Mouse (Mus musculus): ENCODE measurements at regions not wholly inside any gene's neighbourhood (a gene's known extent, or its start where the extent isn't known, plus 50 kb on each side); places are given as distances from the start of the nearest gene placed in this dataset.
A peak's percentile ranks its signal among the peaks of the same experiment; 100 is the strongest.

DNA sequence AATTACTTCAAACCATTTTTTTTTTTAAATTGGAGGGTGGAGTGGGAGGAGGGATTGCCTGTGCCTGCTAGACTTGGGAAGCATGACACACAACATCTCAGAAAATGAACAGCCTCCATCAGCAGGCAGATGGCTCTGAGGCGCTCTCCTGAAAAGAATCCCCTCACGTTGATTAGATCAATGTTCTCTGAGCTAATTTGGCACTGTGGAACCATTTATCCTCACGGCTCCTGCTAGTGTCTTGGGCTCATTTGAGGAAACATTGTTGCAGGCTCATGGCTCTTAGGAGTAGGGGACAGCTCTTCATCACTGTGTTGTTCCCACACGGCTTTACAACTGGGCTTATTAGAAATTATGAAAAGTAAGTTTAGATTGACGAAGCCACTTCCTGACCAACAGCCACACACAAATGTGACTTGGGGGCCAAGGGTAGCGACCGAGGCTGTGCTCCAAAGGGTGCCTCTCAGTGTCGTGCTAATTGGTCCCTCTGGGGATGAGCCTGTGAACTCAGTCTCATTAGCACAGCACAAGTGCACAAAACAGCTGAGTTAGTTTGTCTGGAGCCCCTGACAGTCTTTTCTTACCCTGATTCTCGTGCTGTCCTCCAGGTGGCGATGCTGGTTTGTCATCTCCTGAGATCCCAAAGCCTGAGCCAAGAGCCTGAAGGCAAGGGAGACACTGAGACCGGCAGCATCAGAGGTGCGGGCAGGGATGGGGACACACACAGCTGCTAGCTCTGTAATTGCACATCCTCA lies 74.2 kb upstream of the Caprin1 start:
- no peak for ATAC-seq (replicated peaks; ENCODE audit: insufficient number of reproducible peaks, insufficient read depth, low FRiP score, low read depth)
- no peaks in the 10 kb centered on the region for H3K36me3 ChIP-seq
- H3K9ac ChIP-seq: no peak overlapping the region
- no peaks in the 10 kb centered on the region for H3K9me3 ChIP-seq (replicated peaks)
- H3K4me3 ChIP-seq: no peak overlapping the region
- no peak overlapping the region for H3K4me2 ChIP-seq
- 33% methylated on average over 12 of the region's 12 CpGs for WGBS
- H3K27me3 ChIP-seq: peaks cover 4% of the 10 kb centered on the region
- no peak overlapping the region for H3K27ac ChIP-seq
- no peaks in the 10 kb centered on the region for H3K4me1 ChIP-seq (replicated peaks)

DNA sequence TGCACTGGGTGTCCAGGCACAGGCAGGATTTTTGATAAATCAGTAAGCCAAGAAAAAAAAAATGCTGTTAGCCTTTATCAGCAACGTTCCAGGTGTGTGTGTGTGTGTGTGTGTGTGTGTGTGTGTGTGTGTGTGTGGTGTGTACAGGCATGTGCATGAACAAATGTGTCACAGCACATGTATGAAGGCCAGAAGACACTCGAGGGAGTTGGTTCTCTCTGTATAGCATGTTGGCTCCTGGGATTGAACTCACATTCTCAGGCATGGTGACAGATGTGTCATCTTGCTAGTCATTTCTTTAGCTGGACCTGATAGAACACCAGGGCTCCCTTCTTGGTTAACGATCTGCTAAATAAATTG lies 74.8 kb upstream of the Caprin1 start:
- 47% methylated on average over 3 of the region's 3 CpGs for WGBS
- H3K4me2 ChIP-seq: no peak overlapping the region
- no peaks in the 10 kb centered on the region for H3K4me1 ChIP-seq (replicated peaks)
- peaks cover 4% of the 10 kb centered on the region for H3K27me3 ChIP-seq
- ATAC-seq (replicated peaks; ENCODE audit: insufficient number of reproducible peaks, insufficient read depth, low FRiP score, low read depth): no peak
- no peaks in the 10 kb centered on the region for H3K9me3 ChIP-seq (replicated peaks)
- no peaks in the 10 kb centered on the region for H3K36me3 ChIP-seq
- H3K4me3 ChIP-seq: no peak overlapping the region
- H3K27ac ChIP-seq: no peak overlapping the region
- no peak overlapping the region for H3K9ac ChIP-seq

DNA sequence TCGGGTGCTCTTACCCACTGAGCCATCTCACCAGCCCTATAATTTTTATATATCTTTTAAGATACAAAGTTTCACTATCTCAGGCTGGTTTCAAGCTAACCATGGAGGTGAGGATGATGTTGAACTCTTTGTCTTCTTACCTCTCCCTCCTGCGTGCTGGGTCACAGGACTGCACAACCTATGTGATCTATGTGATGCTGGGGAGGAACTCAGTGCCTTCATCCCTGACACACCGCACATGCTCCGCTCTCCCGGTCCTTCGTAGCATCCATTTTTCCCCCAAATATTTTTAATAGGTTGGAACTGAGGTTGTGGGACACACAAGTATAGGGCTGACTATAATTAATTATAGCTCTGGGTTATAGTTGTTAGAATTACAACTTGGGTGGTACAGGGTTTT lies 75.9 kb upstream of the Caprin1 start:
- Histone ChIP-seq H3K4me1 (replicated peaks) (no peaks in the 10 kb centered on the region), H3K9ac (no peak overlapping the region), H3K27ac (no peak overlapping the region), H3K36me3 (no peaks in the 10 kb centered on the region), H3K4me3 (no peak overlapping the region), H3K27me3 (peaks cover 4% of the 10 kb centered on the region), H3K4me2 (no peak overlapping the region), H3K9me3 (replicated peaks) (no peaks in the 10 kb centered on the region)
- no peak for ATAC-seq (replicated peaks; ENCODE audit: insufficient number of reproducible peaks, insufficient read depth, low FRiP score, low read depth)
- WGBS: 87% methylated on average over 6 of the region's 6 CpGs

DNA sequence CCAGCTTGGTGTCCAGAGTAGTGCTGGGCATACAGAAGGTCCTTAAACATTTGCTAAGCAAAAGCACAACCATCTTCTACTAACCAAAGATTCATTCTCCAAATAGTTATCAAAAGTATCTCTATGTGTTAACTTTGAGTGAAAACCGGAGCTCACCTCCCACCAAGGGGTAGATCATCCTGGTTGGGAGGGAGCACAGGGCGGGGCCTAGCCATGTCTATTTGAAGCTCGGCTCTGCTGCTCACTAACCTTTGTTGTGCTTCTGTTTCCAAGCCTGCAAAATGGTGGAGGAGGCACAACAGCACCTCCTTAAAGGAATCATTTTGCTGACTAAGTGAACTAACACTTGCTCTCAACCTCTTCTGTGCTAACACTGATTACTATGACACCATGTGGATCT lies 77.0 kb upstream of the Caprin1 start:
- no peak for ATAC-seq (replicated peaks; ENCODE audit: insufficient number of reproducible peaks, insufficient read depth, low FRiP score, low read depth)
- Histone ChIP-seq H3K4me1 (replicated peaks) (no peaks in the 10 kb centered on the region), H3K36me3 (no peaks in the 10 kb centered on the region), H3K27ac (no peak overlapping the region), H3K4me3 (no peak overlapping the region), H3K27me3 (peaks cover 4% of the 10 kb centered on the region), H3K9me3 (replicated peaks) (no peaks in the 10 kb centered on the region), H3K4me2 (no peak overlapping the region), H3K9ac (no peak overlapping the region)
- WGBS: 64% methylated on average over 3 of the region's 3 CpGs

DNA sequence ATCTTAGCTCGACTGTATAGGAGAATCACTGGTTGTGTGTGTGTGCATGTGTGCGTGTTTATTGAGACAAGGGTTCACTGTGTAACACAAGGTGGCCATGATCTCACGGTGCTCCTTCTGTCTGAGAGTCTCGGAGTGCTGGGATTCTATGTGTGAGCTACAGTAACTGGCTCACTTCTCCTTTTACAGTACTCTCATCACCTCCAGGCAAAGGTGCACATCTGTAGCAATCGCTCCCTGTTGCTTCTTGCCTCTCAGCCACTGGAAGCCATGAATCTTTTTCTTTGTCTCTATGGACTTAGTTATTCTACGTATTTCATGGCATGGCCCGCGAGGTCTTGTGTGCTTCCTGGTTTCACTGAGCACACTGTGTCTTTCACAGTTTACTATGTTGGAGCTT lies 78.3 kb upstream of the Caprin1 start:
- Histone ChIP-seq H3K27ac (no peak overlapping the region), H3K9ac (no peak overlapping the region), H3K4me2 (no peak overlapping the region), H3K27me3 (no peaks in the 10 kb centered on the region; the same call in 1 of the 2 replicates), H3K9me3 (replicated peaks) (no peaks in the 10 kb centered on the region), H3K36me3 (no peaks in the 10 kb centered on the region), H3K4me3 (no peak overlapping the region), H3K4me1 (replicated peaks) (no peaks in the 10 kb centered on the region)
- WGBS: 82% methylated on average over 8 of the region's 8 CpGs
- no peak for ATAC-seq (replicated peaks; ENCODE audit: insufficient number of reproducible peaks, insufficient read depth, low FRiP score, low read depth)

DNA sequence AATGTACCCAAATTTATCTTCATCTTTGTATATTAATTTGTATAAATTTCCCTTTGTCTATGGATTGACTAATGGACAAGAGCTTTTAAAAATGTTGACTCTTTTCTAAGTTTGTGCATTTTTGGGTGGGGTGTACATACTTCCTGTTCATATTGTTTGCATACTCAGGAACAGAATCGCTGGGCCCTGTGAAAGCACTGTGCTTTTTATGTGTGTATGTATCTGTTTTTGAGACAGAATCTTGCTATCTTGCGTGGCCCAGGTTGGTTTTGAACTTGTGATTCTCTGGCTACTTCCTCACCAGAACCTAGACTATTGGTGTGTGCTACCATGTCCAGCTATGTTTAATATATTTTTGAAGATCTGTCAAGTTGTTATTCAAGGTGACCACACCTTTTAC lies 78.8 kb upstream of the Caprin1 start:
- Histone ChIP-seq H3K27me3 (no peaks in the 10 kb centered on the region; the same call in 1 of the 2 replicates), H3K27ac (no peak overlapping the region), H3K36me3 (no peaks in the 10 kb centered on the region), H3K9ac (no peak overlapping the region), H3K9me3 (replicated peaks) (no peaks in the 10 kb centered on the region), H3K4me2 (no peak overlapping the region), H3K4me1 (replicated peaks) (peaks cover 4% of the 10 kb centered on the region), H3K4me3 (no peak overlapping the region)
- no peak for ATAC-seq (replicated peaks; ENCODE audit: insufficient number of reproducible peaks, insufficient read depth, low FRiP score, low read depth)
- WGBS: 78% methylated on average over 2 of the region's 2 CpGs

DNA sequence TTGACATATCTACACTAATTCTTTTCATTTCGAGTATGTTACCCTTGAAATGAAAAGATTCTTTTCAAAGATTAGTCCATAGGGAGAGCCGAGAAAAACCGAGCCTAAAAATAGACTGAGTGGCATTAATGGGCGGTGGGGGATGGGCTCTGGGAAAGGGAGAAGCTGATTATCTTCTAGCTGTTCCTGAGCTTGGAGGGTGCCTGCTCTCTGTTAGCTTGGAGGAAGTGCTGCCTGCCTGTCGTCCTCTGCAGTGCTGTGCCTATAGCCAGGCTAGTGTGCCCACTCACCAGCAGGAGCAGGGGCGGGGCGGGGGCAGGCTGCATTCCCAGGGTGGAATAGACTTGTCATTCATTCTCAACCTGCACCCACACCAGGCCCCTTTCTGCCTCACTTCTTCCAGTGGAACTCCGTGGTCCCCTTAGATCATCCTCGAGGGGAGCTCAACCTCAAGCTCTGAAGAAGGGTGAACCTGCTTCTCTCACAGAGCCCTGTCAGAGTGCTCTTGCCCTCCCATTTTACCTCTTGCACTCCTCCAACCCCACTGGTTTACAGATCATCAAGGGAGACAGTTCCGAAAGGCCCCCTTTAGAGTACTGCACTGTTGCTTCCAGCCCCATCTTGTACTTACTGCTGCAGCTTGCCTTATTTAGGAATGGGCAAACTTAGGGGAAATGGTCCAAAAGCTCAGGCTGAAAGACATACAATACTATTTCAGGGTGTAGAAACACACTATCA lies 76.6 kb upstream of the Lmo2 start:
- 18% methylated on average over 10 of the region's 10 CpGs for WGBS
- 0 out of 2 replicates have a peak overlapping the region, but pooled peaks have one; percentile 7 for H3K27ac ChIP-seq
- H3K36me3 ChIP-seq: no peaks in the 10 kb centered on the region
- H3K9me3 ChIP-seq (replicated peaks): no peaks in the 10 kb centered on the region
- H3K4me1 ChIP-seq (replicated peaks): peaks cover 6% of the 10 kb centered on the region
- no peak overlapping the region for H3K4me3 ChIP-seq
- H3K4me2 ChIP-seq: 0 out of 2 replicates have a peak overlapping the region, but pooled peaks have one; percentile 27
- ATAC-seq (replicated peaks; ENCODE audit: insufficient number of reproducible peaks, insufficient read depth, low FRiP score, low read depth): peak; percentile 75
- 0 out of 2 replicates have a peak overlapping the region, but pooled peaks have one; percentile 8 for H3K9ac ChIP-seq
- H3K27me3 ChIP-seq: peaks cover 9% of the 10 kb centered on the region

DNA sequence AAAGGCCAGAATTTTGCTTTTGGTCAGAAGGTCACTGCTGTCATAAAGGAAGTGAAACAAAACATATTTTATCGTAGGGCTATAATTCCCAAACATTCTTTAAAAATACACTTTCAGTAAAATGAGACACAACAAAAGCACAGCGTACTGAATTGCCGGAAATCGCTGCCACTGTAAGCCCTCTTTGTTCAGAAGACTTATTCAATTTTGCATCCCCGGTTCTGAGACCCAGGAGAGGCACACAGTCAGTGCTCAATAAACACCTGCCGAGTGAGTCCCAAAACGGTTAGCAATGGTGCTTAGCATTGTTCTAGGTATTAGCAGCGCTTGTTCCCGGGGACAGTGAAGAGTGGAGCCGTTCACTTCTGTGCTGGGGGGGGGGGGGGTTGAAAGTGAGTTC lies 72.9 kb upstream of the Lmo2 start:
- Histone ChIP-seq H3K27me3 (peaks cover 12% of the 10 kb centered on the region), H3K4me1 (replicated peaks) (peaks cover 6% of the 10 kb centered on the region), H3K36me3 (no peaks in the 10 kb centered on the region), H3K9me3 (replicated peaks) (no peaks in the 10 kb centered on the region), H3K9ac (no peak overlapping the region), H3K4me3 (no peak overlapping the region), H3K27ac (no peak overlapping the region), H3K4me2 (no peak overlapping the region)
- whole genome bisulfite sequencing: 65% methylated on average over 10 of the region's 10 CpGs
- ATAC-seq (replicated peaks; ENCODE audit: insufficient number of reproducible peaks, insufficient read depth, low FRiP score, low read depth): no peak

DNA sequence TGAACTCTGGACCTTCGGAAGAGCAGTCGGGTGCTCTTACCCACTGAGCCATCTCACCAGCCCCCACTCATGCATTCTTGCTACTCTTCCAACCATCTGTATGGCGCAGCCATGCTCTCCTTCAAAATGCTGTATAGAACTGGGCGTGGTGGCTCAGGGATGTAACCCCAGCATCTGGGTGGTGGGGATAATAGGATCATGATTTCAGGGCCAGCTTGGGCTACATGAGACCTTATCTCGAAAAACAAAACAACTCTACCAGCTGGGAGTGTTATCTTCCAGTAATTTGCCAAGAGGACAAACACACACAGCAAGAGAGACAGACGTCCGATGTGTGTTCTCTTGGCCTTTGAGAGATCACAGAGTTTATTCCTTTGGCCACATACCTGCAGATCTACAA lies 69.8 kb upstream of the Lmo2 start:
- peaks cover 23% of the 10 kb centered on the region; the same call in 1 of the 2 replicates for H3K27me3 ChIP-seq
- no peaks in the 10 kb centered on the region for H3K36me3 ChIP-seq
- WGBS: 86% methylated on average over 7 of the region's 7 CpGs
- no peaks in the 10 kb centered on the region for H3K9me3 ChIP-seq (replicated peaks)
- H3K4me2 ChIP-seq: no peak overlapping the region
- ATAC-seq (replicated peaks; ENCODE audit: insufficient number of reproducible peaks, insufficient read depth, low FRiP score, low read depth): no peak
- no peaks in the 10 kb centered on the region for H3K4me1 ChIP-seq (replicated peaks)
- H3K27ac ChIP-seq: no peak overlapping the region
- H3K4me3 ChIP-seq: no peak overlapping the region
- no peak overlapping the region for H3K9ac ChIP-seq

DNA sequence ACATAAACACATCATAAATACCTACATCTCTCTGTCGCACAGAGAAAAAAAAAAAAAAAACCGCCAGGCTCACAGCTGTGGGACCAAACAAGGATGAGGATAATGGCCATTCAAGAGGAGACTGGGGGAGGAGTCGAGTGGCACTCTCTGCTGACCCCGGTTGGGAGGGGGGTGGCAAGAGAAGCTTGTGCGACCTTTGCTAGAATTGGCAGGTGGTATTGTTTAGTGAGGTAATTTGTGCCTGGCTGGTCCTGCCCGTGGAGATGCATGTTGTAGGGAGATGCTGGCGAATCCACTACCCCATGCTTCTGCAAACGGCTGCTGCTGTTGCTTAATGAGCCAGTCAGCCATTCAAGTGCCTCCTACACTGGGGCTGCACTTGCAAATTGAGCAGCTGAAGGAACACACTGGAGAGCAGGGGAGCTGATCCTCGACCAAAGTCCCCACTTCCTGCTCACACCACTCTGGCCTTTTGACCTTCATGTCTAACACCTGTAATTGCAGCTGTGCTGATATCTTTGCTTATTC lies 66.5 kb upstream of the Lmo2 start:
- H3K27me3 ChIP-seq: peaks cover 32% of the 10 kb centered on the region; the same call in 1 of the 2 replicates
- 32% methylated on average over 9 of the region's 9 CpGs for WGBS
- H3K4me2 ChIP-seq: no peak overlapping the region
- no peaks in the 10 kb centered on the region for H3K9me3 ChIP-seq (replicated peaks)
- H3K4me1 ChIP-seq (replicated peaks): peaks cover 26% of the 10 kb centered on the region
- no peaks in the 10 kb centered on the region for H3K36me3 ChIP-seq
- H3K4me3 ChIP-seq: no peak overlapping the region
- no peak for ATAC-seq (replicated peaks; ENCODE audit: insufficient number of reproducible peaks, insufficient read depth, low FRiP score, low read depth)
- no peak overlapping the region for H3K27ac ChIP-seq
- no peak overlapping the region for H3K9ac ChIP-seq

DNA sequence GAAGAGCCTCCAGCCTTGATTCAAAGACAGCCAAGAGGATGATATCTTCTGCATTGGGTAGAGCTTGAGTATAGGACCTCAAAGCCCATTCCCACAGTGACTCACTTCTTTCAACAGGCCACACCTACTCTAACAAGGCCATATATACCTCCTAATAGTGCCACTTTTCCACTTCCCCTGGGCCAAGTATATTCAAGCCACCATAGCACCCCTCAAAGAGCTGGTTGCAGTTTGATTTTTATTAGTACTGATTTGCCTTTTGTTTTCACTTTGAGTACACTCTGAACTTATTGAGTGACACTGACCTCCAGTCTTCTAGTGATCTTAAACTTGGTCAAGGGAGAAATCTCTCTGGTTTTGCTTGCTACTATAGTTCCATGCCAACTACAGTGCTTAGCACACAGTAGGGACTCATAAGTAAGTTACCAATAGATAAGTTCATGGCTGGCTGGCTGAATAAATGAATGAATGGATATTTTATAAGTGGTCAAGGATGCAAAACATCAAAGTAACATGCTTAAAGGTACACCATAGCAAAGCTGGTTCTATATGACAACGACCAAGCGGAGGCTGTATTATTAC lies 64.5 kb upstream of the Lmo2 start:
- H3K9me3 ChIP-seq (replicated peaks): no peaks in the 10 kb centered on the region
- H3K9ac ChIP-seq: no peak overlapping the region
- WGBS: 92% methylated on average over 2 of the region's 2 CpGs
- H3K4me3 ChIP-seq: no peak overlapping the region
- no peak overlapping the region for H3K4me2 ChIP-seq
- peaks cover 29% of the 10 kb centered on the region; the same call in 1 of the 2 replicates for H3K27me3 ChIP-seq
- no peak overlapping the region for H3K27ac ChIP-seq
- no peaks in the 10 kb centered on the region for H3K36me3 ChIP-seq
- peaks cover 35% of the 10 kb centered on the region for H3K4me1 ChIP-seq (replicated peaks)
- no peak for ATAC-seq (replicated peaks; ENCODE audit: insufficient number of reproducible peaks, insufficient read depth, low FRiP score, low read depth)

Measured in heart, embryonic 15.5 days (tissue).